Mouse (Mus musculus): ENCODE data around the gene Nphp4. TPM values are rescaled to one million over a fixed set of nuclear protein-coding genes. Genes with fewer than 3 reads are reported as not detected.

The Nphp4 gene
- polyA plus RNA-seq (2012; rRNA removed) = 2.2 and 2.4 TPM in 2 replicates

DNA sequence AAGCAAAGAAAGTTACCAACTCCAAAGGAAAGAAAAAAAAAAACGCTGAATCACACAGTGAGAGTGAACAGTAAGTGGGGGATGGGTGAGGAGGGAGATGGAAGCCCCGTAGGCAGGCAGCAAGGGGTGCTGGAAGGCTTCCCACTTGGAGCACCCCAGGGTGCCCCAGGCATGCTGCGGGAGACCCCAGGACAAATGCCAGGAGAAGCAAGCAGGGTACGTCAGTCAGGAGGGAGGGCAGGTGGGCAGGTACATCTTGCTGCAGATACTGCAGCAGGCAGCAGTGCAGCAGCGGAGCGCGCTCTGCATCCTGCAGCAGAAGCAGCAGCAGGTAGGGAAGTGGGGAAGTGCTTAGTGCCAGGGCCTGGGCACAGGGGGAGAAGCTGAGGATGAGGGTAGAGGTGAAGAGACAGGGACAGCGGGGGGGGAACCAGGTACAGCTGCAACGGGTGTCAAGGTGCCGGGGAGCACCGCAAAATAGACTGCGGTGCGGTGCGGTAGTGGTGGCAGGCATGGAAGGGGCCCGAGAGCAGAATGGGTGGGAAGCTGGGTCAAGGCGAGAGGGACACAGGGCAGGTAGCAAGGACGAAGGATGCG, at the start of gene Nphp4:
Gene Nphp4, plus strand, starts transcription at position 280 of the 597 bp plus-strand sequence.
- H3K27ac ChIP-seq (ENCODE audit: insufficient read depth, low read depth, low read length) = no peak within 1 kb of the TSS
- no peak for TF ChIP-seq POLR2A (IDR thresholded peaks at IDR 0.05; ENCODE audit: low read depth, low read length)
- no peak for TF ChIP-seq CTCF (conservative IDR thresholded peaks at IDR 0.05; ENCODE audit: insufficient read depth, insufficient read length, low read depth, low read length)

DNA sequence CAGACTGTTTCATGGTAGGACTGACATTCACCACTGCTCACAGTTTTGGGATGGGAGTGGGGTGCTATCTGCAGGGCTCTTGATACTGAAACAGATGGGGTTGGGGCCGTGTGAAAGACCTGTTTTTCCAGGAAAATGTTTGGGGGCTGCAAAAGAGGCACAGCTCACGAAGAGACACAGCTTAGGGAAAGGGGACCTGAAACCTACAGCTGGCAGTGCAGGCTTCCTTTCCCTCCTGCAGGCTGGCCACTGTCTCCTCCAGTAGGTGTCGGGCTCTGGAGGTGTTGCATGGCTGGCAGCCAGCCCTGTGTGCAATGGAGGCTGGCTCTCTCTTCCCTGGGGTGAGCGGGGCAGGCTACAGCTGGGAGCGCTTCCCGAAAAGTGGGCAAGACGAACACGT, 48.2 kb upstream of the Nphp4 start:
- Histone ChIP-seq H3K27me3 (replicated peaks; ENCODE audit: control insufficient read depth, insufficient read depth, low read length) (no peaks in the 10 kb centered on the region), H3K4me3 (ENCODE audit: insufficient read depth, low read depth, low read length) (no peak overlapping the region), H3K4me1 (ENCODE audit: control insufficient read depth, insufficient read depth, low read length) (no peaks in the 10 kb centered on the region), H3K27ac (ENCODE audit: insufficient read depth, low read depth, low read length) (no peak overlapping the region), H3K36me3 (ENCODE audit: control insufficient read depth, insufficient read depth, low read length) (no peaks in the 10 kb centered on the region)
- no peak for TF ChIP-seq POLR2A (IDR thresholded peaks at IDR 0.05; ENCODE audit: low read depth, low read length)
- no peak for TF ChIP-seq CTCF (conservative IDR thresholded peaks at IDR 0.05; ENCODE audit: insufficient read depth, insufficient read length, low read depth, low read length)
- no peak for DNase-seq
- WGBS = 68% methylated on average over 8 of the region's 8 CpGs

More for the DNA sequence above, at the start of gene Nphp4:
- WGBS = 5% methylated on average over 18 of the region's 18 CpGs
- DNase-seq = no peak
- Histone ChIP-seq H3K36me3 (ENCODE audit: control insufficient read depth, insufficient read depth, low read length) (no peaks in the 10 kb centered on the region), H3K4me3 (ENCODE audit: insufficient read depth, low read depth, low read length) (peak within 1 kb of the TSS; percentile 94), H3K27me3 (replicated peaks; ENCODE audit: control insufficient read depth, insufficient read depth, low read length) (no peaks in the 10 kb centered on the region), H3K4me1 (ENCODE audit: control insufficient read depth, insufficient read depth, low read length) (peaks cover 7% of the 10 kb centered on the region; the same call in 1 of the 2 replicates)

DNA sequence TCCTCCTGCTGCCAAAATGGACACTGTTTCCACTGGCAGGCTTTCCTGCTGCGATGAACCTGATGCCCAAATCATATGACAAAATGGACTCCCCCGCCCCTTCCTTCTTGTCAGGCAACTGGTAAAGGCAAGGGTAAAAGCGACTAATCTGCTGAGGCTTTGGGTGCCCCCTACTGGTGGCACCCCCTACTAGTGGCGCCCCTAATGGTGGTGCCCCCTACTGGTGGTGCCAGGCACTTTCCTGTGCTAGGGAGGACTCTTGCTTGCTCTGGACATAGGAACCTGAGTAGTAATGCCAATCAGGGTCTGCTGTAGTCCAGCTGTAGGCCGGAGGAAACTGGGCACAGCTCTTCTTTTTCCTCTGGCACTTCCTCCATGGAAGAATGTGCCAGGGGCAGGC, 44.2 kb upstream of the Nphp4 start:
- H3K27me3 ChIP-seq (replicated peaks; ENCODE audit: control insufficient read depth, insufficient read depth, low read length) = no peaks in the 10 kb centered on the region
- H3K36me3 ChIP-seq (ENCODE audit: control insufficient read depth, insufficient read depth, low read length) = no peaks in the 10 kb centered on the region
- no peak overlapping the region for H3K27ac ChIP-seq (ENCODE audit: insufficient read depth, low read depth, low read length)
- DNase-seq = peak; percentile 27
- WGBS = 56% methylated on average over 5 of the region's 5 CpGs
- no peaks in the 10 kb centered on the region for H3K4me1 ChIP-seq (ENCODE audit: control insufficient read depth, insufficient read depth, low read length)
- TF ChIP-seq POLR2A (IDR thresholded peaks at IDR 0.05; ENCODE audit: low read depth, low read length) = no peak
- TF ChIP-seq CTCF (conservative IDR thresholded peaks at IDR 0.05; ENCODE audit: insufficient read depth, insufficient read length, low read depth, low read length) = peak; percentile 68
- no peak overlapping the region for H3K4me3 ChIP-seq (ENCODE audit: insufficient read depth, low read depth, low read length)

DNA sequence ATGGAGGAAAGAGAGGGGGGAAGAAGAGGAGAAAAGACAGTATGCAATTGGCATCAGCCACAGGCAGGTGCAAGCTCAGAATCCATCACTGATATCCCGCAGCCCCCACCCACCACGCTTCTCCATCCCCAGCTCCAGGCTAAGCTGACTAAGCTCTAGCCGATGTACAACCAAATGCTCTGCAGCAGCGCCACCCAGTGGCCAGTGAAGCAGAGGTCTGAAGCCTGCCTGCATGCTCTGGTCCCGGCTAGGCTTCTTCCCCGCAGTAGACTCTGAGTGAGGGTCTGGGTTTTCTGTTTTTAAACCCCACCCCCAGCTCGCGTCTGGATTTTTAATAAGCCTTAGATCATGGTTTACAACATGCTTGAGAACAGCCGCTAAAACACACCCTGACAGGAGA, 41.7 kb upstream of the Nphp4 start:
- no peaks in the 10 kb centered on the region for H3K36me3 ChIP-seq (ENCODE audit: control insufficient read depth, insufficient read depth, low read length)
- no peak overlapping the region for H3K27ac ChIP-seq (ENCODE audit: insufficient read depth, low read depth, low read length)
- TF ChIP-seq POLR2A (IDR thresholded peaks at IDR 0.05; ENCODE audit: low read depth, low read length) (no peak), CTCF (conservative IDR thresholded peaks at IDR 0.05; ENCODE audit: insufficient read depth, insufficient read length, low read depth, low read length) (peak; percentile 81)
- DNase-seq = peak; percentile 81
- WGBS = 2% methylated on average over 9 of the region's 9 CpGs
- H3K4me3 ChIP-seq (ENCODE audit: insufficient read depth, low read depth, low read length) = no peak overlapping the region
- H3K27me3 ChIP-seq (replicated peaks; ENCODE audit: control insufficient read depth, insufficient read depth, low read length) = no peaks in the 10 kb centered on the region
- no peaks in the 10 kb centered on the region for H3K4me1 ChIP-seq (ENCODE audit: control insufficient read depth, insufficient read depth, low read length)

DNA sequence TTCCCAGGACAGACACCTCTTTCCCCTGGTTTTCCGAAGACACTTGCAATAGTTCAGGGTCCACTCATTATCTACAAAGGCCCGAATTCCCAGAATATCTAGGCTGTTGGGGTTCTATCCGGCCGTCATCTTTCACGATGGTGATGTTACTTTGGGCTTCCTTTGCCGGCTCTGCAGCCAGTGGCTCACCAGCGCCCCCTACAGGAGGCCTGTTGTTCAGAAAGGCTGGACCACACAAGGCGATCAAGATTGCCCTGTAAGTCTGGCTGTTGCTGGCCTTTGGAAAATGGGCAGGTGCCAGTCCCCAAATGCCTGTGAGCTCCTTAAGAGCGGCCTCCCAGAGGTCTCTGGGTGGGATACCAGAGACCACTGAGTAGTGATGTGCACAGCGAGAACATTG, 41.3 kb upstream of the Nphp4 start:
- Histone ChIP-seq H3K4me3 (ENCODE audit: insufficient read depth, low read depth, low read length) (no peak overlapping the region), H3K4me1 (ENCODE audit: control insufficient read depth, insufficient read depth, low read length) (no peaks in the 10 kb centered on the region), H3K36me3 (ENCODE audit: control insufficient read depth, insufficient read depth, low read length) (no peaks in the 10 kb centered on the region), H3K27ac (ENCODE audit: insufficient read depth, low read depth, low read length) (no peak overlapping the region), H3K27me3 (replicated peaks; ENCODE audit: control insufficient read depth, insufficient read depth, low read length) (no peaks in the 10 kb centered on the region)
- 16% methylated on average over 10 of the region's 10 CpGs for WGBS
- DNase-seq = peak; percentile 62
- TF ChIP-seq CTCF (conservative IDR thresholded peaks at IDR 0.05; ENCODE audit: insufficient read depth, insufficient read length, low read depth, low read length) (peak; percentile 72), POLR2A (IDR thresholded peaks at IDR 0.05; ENCODE audit: low read depth, low read length) (no peak)

DNA sequence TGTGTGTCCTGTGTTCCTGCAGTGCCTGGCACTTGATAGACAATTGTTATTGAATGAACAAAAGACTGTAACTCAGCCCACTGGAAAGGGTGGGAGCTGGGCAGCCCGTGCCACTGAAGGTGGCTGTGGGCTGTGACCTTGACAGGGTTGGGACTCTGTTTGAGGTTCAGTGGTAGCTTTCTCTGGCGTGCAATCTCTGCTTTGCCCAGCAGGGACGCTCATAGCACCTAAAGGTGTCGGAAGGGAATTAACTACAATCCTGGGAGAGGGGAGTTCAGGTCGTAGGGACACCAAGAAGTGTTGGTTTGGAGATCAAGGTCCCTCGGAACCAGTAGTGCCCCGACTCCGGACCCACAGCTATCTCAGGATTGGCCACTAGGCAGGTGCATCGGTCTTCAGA, 35.6 kb upstream of the Nphp4 start:
- 69% methylated on average over 9 of the region's 9 CpGs for WGBS
- H3K27me3 ChIP-seq (replicated peaks; ENCODE audit: control insufficient read depth, insufficient read depth, low read length) = no peaks in the 10 kb centered on the region
- H3K4me1 ChIP-seq (ENCODE audit: control insufficient read depth, insufficient read depth, low read length) = no peaks in the 10 kb centered on the region
- no peak overlapping the region for H3K27ac ChIP-seq (ENCODE audit: insufficient read depth, low read depth, low read length)
- no peak overlapping the region for H3K4me3 ChIP-seq (ENCODE audit: insufficient read depth, low read depth, low read length)
- DNase-seq = peak; percentile 18
- no peaks in the 10 kb centered on the region for H3K36me3 ChIP-seq (ENCODE audit: control insufficient read depth, insufficient read depth, low read length)
- TF ChIP-seq CTCF (conservative IDR thresholded peaks at IDR 0.05; ENCODE audit: insufficient read depth, insufficient read length, low read depth, low read length) (no peak), POLR2A (IDR thresholded peaks at IDR 0.05; ENCODE audit: low read depth, low read length) (no peak)

DNA sequence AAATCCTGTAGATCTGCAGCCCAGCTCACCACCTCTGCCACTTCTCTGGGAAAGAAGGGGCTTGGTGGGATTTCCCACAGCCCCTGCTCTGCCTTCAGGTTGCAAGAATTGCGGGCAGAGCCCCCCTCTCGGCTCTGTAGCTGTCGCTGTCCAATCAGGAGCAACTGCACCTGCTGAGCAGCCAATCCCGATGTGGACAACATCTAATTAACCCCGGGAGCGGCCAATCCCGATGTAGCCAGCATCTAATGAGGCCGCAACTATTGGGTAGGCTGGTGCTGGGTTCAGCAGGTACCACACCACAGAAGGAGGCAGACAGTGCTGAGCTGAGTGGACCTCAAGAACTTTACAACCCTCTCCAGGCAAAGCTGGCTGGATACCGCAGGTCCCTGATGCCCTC, 35.0 kb upstream of the Nphp4 start:
- 36% methylated on average over 9 of the region's 9 CpGs for WGBS
- Histone ChIP-seq H3K4me3 (ENCODE audit: insufficient read depth, low read depth, low read length) (no peak overlapping the region), H3K36me3 (ENCODE audit: control insufficient read depth, insufficient read depth, low read length) (no peaks in the 10 kb centered on the region), H3K27ac (ENCODE audit: insufficient read depth, low read depth, low read length) (no peak overlapping the region), H3K4me1 (ENCODE audit: control insufficient read depth, insufficient read depth, low read length) (no peaks in the 10 kb centered on the region), H3K27me3 (replicated peaks; ENCODE audit: control insufficient read depth, insufficient read depth, low read length) (no peaks in the 10 kb centered on the region)
- TF ChIP-seq CTCF (conservative IDR thresholded peaks at IDR 0.05; ENCODE audit: insufficient read depth, insufficient read length, low read depth, low read length) (no peak), POLR2A (IDR thresholded peaks at IDR 0.05; ENCODE audit: low read depth, low read length) (no peak)
- DNase-seq = no peak
